Mouse (Mus musculus): ENCODE data around the gene Tmem192.

DNA sequence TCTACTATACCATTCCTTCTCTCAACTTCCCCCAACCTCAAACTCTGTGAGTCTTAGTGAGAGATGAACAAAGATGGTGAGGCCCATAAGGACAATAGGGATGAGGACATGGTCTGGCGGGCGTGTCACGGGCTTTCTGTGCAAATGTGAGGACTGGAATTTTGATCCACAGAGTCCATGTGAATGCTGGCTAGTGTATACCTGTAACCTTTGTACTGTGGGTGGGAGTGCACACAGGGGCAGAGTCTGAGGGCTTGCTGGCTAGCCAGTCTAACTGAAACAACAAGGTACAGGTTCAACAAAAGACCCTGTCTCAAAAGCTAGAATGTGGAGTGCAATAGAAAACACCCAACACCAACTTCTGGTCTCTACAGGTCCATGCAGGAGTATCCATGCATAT lies 46.3 kb upstream of the Tmem192 start:
- TF ChIP-seq POLR2A (IDR thresholded peaks at IDR 0.05; ENCODE audit: borderline replicate concordance, low read depth, low read length) (no peak), CTCF (IDR thresholded peaks at IDR 0.05; ENCODE audit: low read depth, low read length) (no peak)

Data from bone marrow macrophage, adult 2 months (primary cell).